Mouse (Mus musculus): ENCODE data around the gene Arhgap45. TPM values are rescaled to one million over a fixed set of nuclear protein-coding genes. Genes with fewer than 3 reads are reported as not detected.
A peak's percentile ranks its signal among the peaks of the same experiment; 100 is the strongest.
"Not testable (repeated sequence)": the region's sequence is repeated elsewhere in the genome, so short reads cannot be mapped to it uniquely, and the experiment has no call there.

Arhgap45 gene
- polyA plus RNA-seq, 1 experiment from 2014 or later: 15.7 TPM

GRCm38 (mm10) chr10:80050244-80050643 lies 33.8 kb downstream of the Arhgap45 start:
- no peak for ATAC-seq (ENCODE audit: insufficient read depth)
- peaks cover 75% of the 10 kb centered on the region for H3K4me1 ChIP-seq (replicated peaks)
- no peak overlapping the region for H3K9ac ChIP-seq
- no peak overlapping the region for H3K4me2 ChIP-seq
- H3K36me3 ChIP-seq (replicated peaks): peaks cover 5% of the 10 kb centered on the region
- H3K4me3 ChIP-seq (replicated peaks): no peak overlapping the region
- no peaks in the 10 kb centered on the region for H3K27me3 ChIP-seq
- 62% methylated on average over 6 of the region's 6 CpGs for WGBS (ENCODE audit: insufficient replicate concordance)
- H3K9me3 ChIP-seq (replicated peaks): no peaks in the 10 kb centered on the region
- H3K27ac ChIP-seq (replicated peaks): peak overlapping the region; percentile 90

DNA sequence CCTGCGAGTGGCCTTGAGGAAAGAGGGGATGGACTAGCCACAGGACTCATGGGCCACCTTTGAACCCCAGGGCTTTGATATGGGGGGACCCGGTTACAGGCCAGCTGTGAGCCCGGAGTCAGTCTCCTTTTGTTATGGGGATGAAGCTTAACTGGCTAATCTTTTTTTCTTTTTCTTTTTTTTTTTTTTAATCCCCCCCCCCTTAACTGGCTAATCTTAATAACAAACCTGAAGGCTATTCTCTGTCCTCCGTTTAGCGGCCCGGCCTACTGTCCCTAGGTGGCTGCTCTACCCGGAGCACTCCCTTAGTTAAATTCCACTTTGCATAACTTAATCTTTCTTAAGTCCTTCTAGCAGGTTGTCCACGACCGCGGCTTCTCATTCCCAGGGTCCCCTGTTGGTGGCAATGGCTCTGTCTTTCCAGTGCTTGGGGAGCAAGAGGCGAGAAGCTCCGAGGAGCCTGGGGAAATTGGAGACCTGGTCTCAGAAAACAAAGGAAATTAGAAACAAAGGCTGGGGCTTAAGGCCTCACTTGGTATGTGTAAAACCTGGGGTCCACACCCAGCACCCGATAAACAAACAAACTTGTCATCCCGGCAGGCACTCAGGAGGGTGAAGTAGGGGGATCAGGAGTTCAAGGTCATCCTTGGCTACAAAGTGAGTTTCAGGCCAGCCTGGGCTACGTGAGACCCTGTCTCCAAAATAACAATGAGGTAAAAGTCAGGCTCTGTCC lies 34.6 kb downstream of the Arhgap45 start:
- Histone ChIP-seq H3K9ac (no peak overlapping the region), H3K4me2 (peak overlapping the region; percentile 77; the same call in 1 of the 2 replicates), H3K4me3 (replicated peaks) (no peak overlapping the region), H3K36me3 (replicated peaks) (peaks cover 13% of the 10 kb centered on the region), H3K9me3 (replicated peaks) (no peaks in the 10 kb centered on the region), H3K4me1 (replicated peaks) (peaks cover 75% of the 10 kb centered on the region), H3K27me3 (no peaks in the 10 kb centered on the region), H3K27ac (replicated peaks) (peak overlapping the region; percentile 90)
- ATAC-seq (ENCODE audit: insufficient read depth): no peak
- WGBS (ENCODE audit: insufficient replicate concordance): 48% methylated on average over 15 of the region's 15 CpGs

DNA sequence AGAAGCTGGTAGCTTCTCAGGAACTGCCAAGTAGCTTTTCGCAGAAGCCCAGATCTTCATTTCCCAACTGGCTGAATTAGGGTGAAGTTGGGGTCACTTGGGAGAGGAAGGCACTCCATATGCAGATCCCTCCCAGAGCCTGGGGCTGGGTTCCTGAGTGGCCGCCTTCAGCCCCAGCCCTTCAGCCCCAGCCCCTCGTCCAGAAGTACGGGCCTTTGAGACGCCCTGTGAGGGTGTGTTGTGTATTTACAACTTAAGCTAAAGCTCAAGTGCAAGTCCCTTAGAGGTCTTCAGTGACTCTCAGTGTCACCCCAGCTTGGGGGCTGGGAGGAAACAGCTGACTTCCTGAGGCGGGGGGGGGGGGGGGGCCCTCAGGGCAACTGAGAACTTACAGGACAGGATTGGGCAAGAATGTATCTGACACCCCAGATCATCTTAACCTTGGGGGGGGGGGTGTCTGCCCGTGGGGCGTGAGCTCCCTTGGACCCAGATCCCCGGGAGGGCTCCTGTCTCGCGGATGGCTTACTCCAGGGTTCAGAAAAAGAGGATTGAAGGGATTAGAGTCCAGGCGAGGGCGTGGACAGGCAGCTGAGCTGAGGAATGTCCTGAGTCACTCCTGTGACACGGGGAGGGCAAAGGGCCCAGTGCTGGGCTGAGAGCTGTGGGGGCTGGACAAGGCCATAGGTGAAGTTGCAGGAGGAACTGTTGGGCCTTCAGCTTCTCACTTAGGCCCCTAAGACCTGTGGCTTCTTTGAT lies 35.3 kb downstream of the Arhgap45 start:
- Histone ChIP-seq H3K9me3 (replicated peaks) (no peaks in the 10 kb centered on the region), H3K27me3 (no peaks in the 10 kb centered on the region), H3K36me3 (replicated peaks) (peaks cover 21% of the 10 kb centered on the region), H3K4me1 (replicated peaks) (peaks cover 80% of the 10 kb centered on the region), H3K27ac (replicated peaks) (peak overlapping the region; percentile 90), H3K9ac (peak overlapping the region; percentile 30; the same call in 1 of the 2 replicates), H3K4me2 (peak overlapping the region; percentile 77), H3K4me3 (replicated peaks) (no peak overlapping the region)
- WGBS (ENCODE audit: insufficient replicate concordance): 24% methylated on average over 14 of the region's 14 CpGs
- no peak for ATAC-seq (ENCODE audit: insufficient read depth)

- peaks cover 26% of the 10 kb centered on the region for H3K36me3 ChIP-seq (replicated peaks)
- peak overlapping the region; percentile 77 for H3K4me2 ChIP-seq
- peak overlapping the region; percentile 90 for H3K27ac ChIP-seq (replicated peaks)
- no peak for ATAC-seq (ENCODE audit: insufficient read depth)
- H3K9me3 ChIP-seq (replicated peaks): no peaks in the 10 kb centered on the region
- no peak overlapping the region for H3K4me3 ChIP-seq (replicated peaks)
- WGBS (ENCODE audit: insufficient replicate concordance): 78% methylated on average over 5 of the region's 5 CpGs
- H3K9ac ChIP-seq: peak overlapping the region; percentile 30; the same call in 1 of the 2 replicates
- H3K27me3 ChIP-seq: no peaks in the 10 kb centered on the region
- H3K4me1 ChIP-seq (replicated peaks): peaks cover 84% of the 10 kb centered on the region
Observed at GRCm38 (mm10) chr10:80052374-80052764, 35.9 kb downstream of the Arhgap45 start.

GRCm38 (mm10) chr10:80053259-80053780 lies 36.9 kb downstream of the Arhgap45 start:
- Histone ChIP-seq H3K4me3 (replicated peaks) (peak overlapping the region; percentile 97), H3K9me3 (replicated peaks) (no peaks in the 10 kb centered on the region), H3K36me3 (replicated peaks) (peaks cover 36% of the 10 kb centered on the region), H3K4me1 (replicated peaks) (peaks cover 75% of the 10 kb centered on the region), H3K9ac (peak overlapping the region; percentile 100), H3K4me2 (peak overlapping the region; percentile 83), H3K27me3 (no peaks in the 10 kb centered on the region), H3K27ac (replicated peaks) (peak overlapping the region; percentile 99)
- WGBS (ENCODE audit: insufficient replicate concordance): under 1% methylated on average over 47 of the region's 47 CpGs
- ATAC-seq (ENCODE audit: insufficient read depth): peak; percentile 92

- H3K27ac ChIP-seq (replicated peaks): peak overlapping the region; percentile 99
- peak overlapping the region; percentile 83 for H3K4me2 ChIP-seq
- no peaks in the 10 kb centered on the region for H3K27me3 ChIP-seq
- peak; percentile 53 for ATAC-seq (ENCODE audit: insufficient read depth)
- under 1% methylated on average over 73 of the region's 77 CpGs for WGBS (ENCODE audit: insufficient replicate concordance)
- H3K9ac ChIP-seq: peak overlapping the region; percentile 100
- peak overlapping the region; percentile 97 for H3K4me3 ChIP-seq (replicated peaks)
- H3K36me3 ChIP-seq (replicated peaks): peaks cover 44% of the 10 kb centered on the region
- peaks cover 67% of the 10 kb centered on the region for H3K4me1 ChIP-seq (replicated peaks)
- H3K9me3 ChIP-seq (replicated peaks): no peaks in the 10 kb centered on the region
Observed at GRCm38 (mm10) chr10:80053831-80054815, 37.7 kb downstream of the Arhgap45 start.

DNA sequence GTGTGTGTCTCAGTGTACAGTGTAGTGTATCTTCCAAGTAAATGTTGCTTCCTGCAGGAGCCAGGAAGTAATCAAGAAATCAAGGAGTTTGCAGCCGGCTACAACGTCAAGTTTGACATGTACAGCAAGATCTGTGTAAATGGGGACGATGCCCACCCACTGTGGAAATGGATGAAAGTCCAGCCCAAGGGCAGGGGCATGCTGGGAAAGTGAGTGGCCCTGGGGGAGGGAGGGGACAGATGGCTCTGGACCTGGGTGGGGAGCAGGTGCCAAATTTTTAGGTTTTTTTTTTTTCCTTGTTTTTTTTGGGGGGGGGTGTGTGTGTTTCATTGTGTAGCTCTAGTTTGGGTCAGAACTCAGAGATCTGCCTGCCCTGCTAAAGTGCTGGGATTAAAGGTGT lies 38.5 kb downstream of the Arhgap45 start:
- H3K4me2 ChIP-seq: peak overlapping the region; percentile 83
- H3K4me1 ChIP-seq (replicated peaks): peaks cover 61% of the 10 kb centered on the region
- peak overlapping the region; percentile 99; the same call in 1 of the 2 replicates for H3K27ac ChIP-seq (replicated peaks)
- not testable (repeated sequence) for H3K9me3 ChIP-seq (replicated peaks); H3K27me3 ChIP-seq; ATAC-seq (ENCODE audit: insufficient read depth)
- 13% methylated on average over 3 of the region's 3 CpGs for WGBS (ENCODE audit: insufficient replicate concordance)
- H3K4me3 ChIP-seq (replicated peaks): peak overlapping the region; percentile 97
- peak overlapping the region; percentile 100 for H3K9ac ChIP-seq
- H3K36me3 ChIP-seq (replicated peaks): peaks cover 52% of the 10 kb centered on the region

- Histone ChIP-seq H3K27me3 (no peaks in the 10 kb centered on the region), H3K4me2 (peak overlapping the region; percentile 83), H3K9ac (peak overlapping the region; percentile 100), H3K9me3 (replicated peaks) (no peaks in the 10 kb centered on the region), H3K27ac (replicated peaks) (peak overlapping the region; percentile 53), H3K36me3 (replicated peaks) (peaks cover 56% of the 10 kb centered on the region), H3K4me1 (replicated peaks) (peaks cover 56% of the 10 kb centered on the region), H3K4me3 (replicated peaks) (peak overlapping the region; percentile 97)
- ATAC-seq (ENCODE audit: insufficient read depth): no peak
- WGBS (ENCODE audit: insufficient replicate concordance): 75% methylated on average over 5 of the region's 5 CpGs
Observed at GRCm38 (mm10) chr10:80055364-80055763, 38.9 kb downstream of the Arhgap45 start.

GRCm38 (mm10) chr10:80055891-80056290 lies 39.4 kb downstream of the Arhgap45 start:
- peak overlapping the region; percentile 97 for H3K4me3 ChIP-seq (replicated peaks)
- peaks cover 51% of the 10 kb centered on the region for H3K4me1 ChIP-seq (replicated peaks)
- H3K36me3 ChIP-seq (replicated peaks): peaks cover 62% of the 10 kb centered on the region
- H3K4me2 ChIP-seq: peak overlapping the region; percentile 83
- 38% methylated on average over 10 of the region's 10 CpGs for WGBS (ENCODE audit: insufficient replicate concordance)
- H3K9ac ChIP-seq: peak overlapping the region; percentile 100
- no peaks in the 10 kb centered on the region for H3K27me3 ChIP-seq
- peak overlapping the region; percentile 53 for H3K27ac ChIP-seq (replicated peaks)
- ATAC-seq (ENCODE audit: insufficient read depth): no peak
- no peaks in the 10 kb centered on the region for H3K9me3 ChIP-seq (replicated peaks)

DNA sequence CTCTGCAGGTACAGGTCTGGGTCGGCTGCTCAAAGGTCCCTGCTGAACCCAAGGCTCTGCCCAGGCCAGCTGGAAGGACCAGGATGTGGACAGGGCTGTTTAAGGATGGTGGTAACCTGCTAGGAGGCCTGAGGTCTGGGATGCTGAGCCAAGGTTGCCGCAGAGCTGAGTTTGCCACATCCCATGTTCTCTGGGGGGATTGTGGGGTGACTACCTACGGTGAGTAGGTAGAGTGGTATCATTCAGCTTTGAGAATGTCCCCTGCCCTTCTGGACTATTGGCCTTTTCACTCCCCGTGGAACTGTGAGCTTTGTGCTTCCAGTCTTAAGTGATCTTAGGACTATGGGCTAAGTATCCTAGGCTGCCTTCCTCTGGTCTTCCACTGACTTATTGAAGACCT lies 40.1 kb downstream of the Arhgap45 start:
- Histone ChIP-seq H3K4me2 (peak overlapping the region; percentile 21), H3K9ac (no peak overlapping the region), H3K36me3 (replicated peaks) (peaks cover 68% of the 10 kb centered on the region), H3K4me1 (replicated peaks) (peaks cover 45% of the 10 kb centered on the region), H3K9me3 (replicated peaks) (no peaks in the 10 kb centered on the region), H3K27ac (replicated peaks) (no peak overlapping the region), H3K27me3 (no peaks in the 10 kb centered on the region), H3K4me3 (replicated peaks) (no peak overlapping the region)
- WGBS (ENCODE audit: insufficient replicate concordance): 78% methylated on average over 4 of the region's 4 CpGs
- no peak for ATAC-seq (ENCODE audit: insufficient read depth)

Data from liver, embryonic 15.5 days (tissue).